Mouse (Mus musculus): ENCODE data around the gene Ubap1. TPM values are rescaled to one million over a fixed set of nuclear protein-coding genes. Genes with fewer than 3 reads are reported as not detected.

The Ubap1 gene
- total RNA-seq (2023) = 10 to 100 TPM; 58.7 to 75.0 TPM

GRCm38 (mm10) chr4:41348584-41349198 lies at the start of gene Ubap1:
TSS of gene Ubap1 (plus strand) at chr4:41348996.

GRCm38 (mm10) chr4:41314141-41315129 lies 34.4 kb upstream of the Ubap1 start, which contains the start of gene Dcaf12:
TSS of gene Dcaf12 (minus strand) at chr4:41314889.

Other genes with a start within 250 kb of the Ubap1 start
- 10 to 100 TPM; 19.1 to 23.1 TPM for gene Nol6, start 224.5 kb upstream of the Ubap1 start, total RNA-seq (2023)
- gene Ube2r2, start 213.3 kb upstream of the Ubap1 start, total RNA-seq (2023) = 10 to 100 TPM; 50.1 to 54.7 TPM
- 10 to 100 TPM; 27.0 to 27.7 TPM for gene Ubap2, start 73.9 kb upstream of the Ubap1 start, total RNA-seq (2023)
- gene Dcaf12, start 34.1 kb upstream of the Ubap1 start, total RNA-seq (2023) = 10 to 100 TPM; 61.3 to 72.0 TPM
- gene Kif24, start 115.9 kb downstream of the Ubap1 start, total RNA-seq (2023) = 1 to 10 TPM; 8.9 TPM
- 1 to 10 TPM; 3.6 to 6.1 TPM for gene Nudt2, start 116.2 kb downstream of the Ubap1 start, total RNA-seq (2023)
- not detected for gene AI464131, start 154.1 kb downstream of the Ubap1 start, total RNA-seq (2023)
- gene 1110017D15Rik, start 168.3 kb downstream of the Ubap1 start, total RNA-seq (2023) = not detected
- 10 to 100 TPM; 20.7 to 23.3 TPM for gene Fam219a, start 220.5 kb downstream of the Ubap1 start, total RNA-seq (2023)
- not detected for gene Dnaic1, start 220.8 kb downstream of the Ubap1 start, total RNA-seq (2023)